Mouse (Mus musculus) layer of hippocampus, adult 9-10 months (tissue): ENCODE results near the gene Carns1.

Source experiments
- DNase-seq: peaks from one replicate; pipeline ENCODE4 v3.0.0; 2022; ENCODE audit warnings: low spot score

Carns1 gene

DNA sequence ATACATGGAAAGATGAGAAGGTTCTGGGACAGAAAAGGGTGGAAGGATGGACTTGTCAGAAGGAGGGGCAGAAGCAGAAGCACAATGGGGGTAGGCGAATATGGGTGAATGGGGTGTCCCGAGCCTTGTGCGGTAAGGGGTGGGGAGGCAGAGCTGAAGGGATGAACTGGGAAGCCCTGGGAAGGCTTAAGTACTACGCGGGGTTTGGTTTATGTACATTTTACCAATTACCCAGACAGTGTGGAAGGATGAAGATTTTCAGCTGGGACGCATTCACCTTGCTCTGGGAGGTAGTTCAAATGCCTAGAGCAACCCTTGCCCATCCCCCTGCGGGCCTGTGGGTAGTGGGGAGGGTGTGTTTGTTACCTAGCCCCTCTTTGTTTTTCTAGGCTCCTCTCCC lies 26.9 kb upstream of the Carns1 start:
- no peak for DNase-seq

DNA sequence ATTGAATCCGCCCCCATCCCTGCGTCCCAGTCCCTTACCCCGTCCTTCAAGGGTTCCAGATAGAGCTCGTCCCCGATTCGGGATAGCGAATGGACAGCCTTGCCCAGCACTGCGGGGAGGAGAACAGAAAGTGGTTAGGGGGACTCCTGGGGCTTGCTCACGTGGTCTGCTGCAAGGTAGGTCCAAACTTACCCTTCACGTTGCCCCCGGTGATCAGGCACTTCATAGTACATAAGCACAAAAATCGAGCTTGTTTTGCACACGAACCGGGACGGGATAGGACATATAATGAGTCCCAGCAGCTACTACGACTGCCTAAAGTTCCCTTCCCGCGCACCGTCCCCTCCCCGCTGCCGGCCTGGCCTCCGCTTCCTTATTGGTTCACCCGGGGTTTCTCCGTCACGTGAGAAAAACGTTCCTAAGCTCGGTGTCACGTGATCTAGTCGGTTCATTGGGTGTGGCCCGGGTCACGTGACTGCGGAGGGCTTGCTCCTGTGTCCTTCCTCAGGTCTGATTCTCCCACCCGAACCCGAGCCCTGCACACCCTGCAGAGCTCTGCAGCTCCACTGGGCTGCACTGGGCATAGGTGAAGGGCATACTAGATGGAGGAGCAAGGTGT lies 26.1 kb upstream of the Carns1 start, which contains the start of gene Rad9a:
Gene Rad9a, minus strand, starts transcription at position 372 of the 619 bp plus-strand sequence.
- DNase-seq = peak; percentile 94

DNA sequence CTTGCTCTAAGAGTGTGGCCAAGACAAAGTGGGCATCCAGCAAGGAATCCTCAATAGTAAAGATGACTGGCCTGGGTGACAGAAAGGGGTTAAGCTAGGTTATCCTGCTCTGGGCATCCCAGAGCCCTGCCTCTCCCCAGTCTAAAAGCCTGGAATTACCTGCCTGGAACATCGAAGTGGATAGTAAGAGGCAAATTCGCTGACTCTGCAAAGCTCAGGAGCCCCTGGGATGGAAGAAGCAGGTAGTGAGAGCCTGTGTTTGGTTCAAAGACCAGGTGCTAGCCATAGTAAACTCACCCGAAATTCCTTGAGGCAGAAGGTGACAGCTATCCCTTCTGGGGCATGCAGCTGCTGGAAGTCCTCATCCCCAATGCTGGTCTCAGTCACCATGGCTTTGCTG lies 21.9 kb upstream of the Carns1 start:
- no peak for DNase-seq

DNA sequence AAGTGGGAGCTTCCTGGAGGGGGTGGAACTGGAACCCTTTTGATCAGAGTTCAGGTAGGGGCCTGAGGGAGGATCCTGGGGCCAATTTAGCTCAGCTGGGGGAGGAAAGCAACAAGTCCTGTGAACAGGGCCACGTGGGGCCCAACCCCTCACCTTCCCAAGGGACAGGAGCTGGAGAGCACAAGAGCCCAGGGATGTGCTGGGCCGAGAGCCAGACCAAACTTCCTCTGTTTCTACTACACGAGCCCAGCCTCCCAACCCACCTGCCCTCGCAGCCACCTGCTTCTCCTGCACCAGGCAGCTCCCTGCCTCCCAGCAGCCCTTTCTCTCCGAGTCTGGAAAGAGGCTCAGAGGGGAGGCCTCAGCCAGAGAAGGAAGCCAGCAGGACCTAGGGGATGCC lies 21.3 kb upstream of the Carns1 start:
- DNase-seq = no peak

DNA sequence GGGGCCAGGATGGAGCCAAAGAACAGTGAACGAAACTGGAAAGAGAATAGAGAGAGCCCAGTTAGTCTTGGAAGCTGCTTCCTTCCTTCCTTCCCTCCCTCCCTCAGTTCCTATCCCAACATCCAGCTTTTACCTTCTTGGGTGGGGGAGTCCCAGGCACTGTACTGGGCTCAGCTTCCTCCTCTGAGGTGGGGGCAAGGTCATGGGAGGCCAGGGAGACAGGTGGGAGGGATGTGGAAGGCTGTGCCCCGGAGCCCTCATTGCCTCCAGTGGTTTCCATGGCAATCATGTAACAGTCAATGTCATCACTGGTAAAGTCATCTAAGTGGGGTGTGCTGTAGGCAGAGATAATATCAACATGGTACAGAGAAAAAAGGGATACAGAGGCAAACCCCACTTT lies 20.8 kb upstream of the Carns1 start:
- DNase-seq = no peak

DNA sequence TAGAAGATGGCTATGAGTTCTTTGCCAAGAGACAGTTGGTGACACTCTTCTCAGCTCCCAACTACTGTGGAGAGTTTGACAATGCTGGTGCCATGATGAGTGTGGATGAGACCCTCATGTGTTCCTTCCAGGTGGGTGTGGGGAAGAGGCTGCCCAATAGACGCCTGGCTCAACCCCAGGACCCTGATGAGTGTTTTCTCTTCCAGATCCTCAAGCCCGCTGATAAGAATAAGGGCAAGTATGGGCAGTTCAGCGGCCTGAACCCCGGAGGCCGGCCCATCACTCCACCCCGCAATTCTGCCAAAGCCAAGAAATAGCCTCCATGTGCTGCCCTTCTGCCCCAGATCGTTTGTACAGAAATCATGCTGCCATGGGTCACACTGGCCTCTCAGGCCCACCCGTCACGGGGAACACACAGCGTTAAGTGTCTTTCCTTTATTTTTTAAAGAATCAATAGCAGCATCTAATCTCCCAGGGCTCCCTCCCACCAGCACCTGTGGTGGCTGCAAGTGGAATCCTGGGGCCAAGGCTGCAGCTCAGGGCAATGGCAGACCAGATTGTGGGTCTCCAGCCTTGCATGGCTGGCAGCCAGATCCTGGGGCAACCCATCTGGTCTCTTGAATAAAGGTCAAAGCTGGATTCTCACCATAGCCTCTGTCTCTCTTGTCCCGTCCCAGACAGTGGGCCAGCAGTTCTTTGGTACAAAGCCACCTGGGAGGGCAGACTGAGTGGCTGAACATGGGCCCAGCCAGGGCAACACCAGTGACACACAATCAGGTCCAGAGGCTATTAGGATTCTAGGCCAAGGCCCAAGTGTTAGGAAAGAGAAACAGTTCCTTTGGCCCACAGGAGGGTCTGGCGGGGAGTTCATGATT lies 19.7 kb upstream of the Carns1 start:
- no peak for DNase-seq

DNA sequence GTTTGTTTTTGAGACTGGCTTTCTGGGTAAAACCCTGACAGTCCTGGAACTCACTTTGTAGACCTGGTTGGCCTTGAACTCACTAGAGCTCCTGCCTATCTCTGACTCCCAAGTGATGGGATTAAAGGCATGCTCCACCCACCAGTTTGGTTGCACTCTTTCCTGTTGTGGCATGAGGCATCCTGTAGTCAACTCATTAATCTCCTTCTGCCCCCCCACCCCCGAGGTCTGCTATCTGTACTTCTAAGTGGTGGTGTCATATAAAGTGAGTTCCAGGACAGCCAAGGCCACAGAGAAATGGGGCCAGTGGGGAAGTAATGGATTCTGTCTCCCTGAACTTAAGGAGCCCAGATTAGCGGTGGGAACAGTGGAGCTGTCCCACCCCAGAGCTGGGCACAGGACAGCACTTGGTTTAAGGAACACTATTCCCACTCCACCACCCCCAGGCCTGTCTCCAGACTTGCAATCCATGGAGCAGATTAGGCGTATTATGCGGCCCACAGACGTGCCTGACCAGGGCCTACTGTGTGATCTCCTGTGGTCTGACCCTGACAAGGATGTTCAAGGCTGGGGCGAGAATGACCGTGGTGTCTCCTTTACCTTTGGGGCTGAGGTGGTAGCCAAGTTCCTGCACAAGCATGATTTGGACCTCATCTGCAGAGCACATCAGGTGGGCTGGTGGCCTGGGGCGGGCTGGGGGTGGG lies 18.9 kb upstream of the Carns1 start:
- DNase-seq = no peak

DNA sequence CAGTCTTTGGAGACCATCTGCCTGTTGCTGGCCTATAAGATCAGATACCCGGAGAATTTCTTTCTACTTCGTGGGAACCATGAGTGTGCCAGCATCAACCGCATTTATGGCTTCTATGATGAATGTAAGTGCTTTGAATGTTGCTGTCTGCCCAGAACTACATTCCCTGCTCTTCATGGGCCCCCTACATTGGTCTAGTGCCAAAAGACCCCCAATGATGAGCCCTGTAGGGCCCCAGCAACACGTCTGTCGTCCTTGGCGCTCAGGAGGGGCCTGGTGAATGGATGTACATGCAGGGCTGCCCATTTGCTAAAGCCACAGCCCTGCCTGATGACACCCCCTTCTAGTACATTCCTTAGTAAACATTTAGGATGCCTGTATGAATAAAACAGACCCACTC lies 17.9 kb upstream of the Carns1 start:
- no peak for DNase-seq

DNA sequence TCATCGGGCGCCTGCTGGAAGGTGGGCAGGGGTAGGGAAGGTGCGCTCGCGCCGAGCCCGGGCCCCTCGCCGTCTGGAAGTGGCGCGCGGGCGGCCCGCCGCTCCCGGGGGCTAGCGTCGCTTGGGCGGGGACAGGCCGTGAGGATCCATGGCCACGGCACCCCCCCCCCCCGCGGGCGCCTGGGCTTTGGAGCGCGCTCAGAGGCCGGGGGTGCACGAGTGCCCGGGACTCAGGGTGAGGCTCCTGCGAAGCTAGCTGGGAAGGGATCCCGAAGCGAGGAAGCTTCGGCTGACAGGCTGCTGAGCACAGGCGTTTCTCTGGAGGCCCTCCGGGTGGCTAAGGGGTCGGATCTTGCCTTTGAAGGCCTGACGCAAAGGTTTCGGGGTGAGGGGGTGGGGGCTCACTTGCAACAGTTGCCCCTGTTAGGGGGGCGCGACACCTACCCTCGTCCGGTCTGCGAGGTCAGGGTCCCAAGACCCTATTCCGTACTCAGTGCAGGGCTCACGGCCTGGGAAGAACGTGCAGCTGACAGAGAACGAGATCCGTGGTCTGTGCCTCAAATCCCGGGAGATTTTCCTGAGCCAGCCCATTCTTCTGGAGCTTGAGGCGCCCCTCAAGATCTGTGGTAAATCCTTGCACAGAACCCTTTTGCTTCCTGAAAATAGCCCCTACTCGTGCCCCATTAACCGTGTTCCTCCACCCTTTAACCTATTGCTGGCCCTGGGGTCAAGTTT lies 17.1 kb upstream of the Carns1 start:
- no peak for DNase-seq

DNA sequence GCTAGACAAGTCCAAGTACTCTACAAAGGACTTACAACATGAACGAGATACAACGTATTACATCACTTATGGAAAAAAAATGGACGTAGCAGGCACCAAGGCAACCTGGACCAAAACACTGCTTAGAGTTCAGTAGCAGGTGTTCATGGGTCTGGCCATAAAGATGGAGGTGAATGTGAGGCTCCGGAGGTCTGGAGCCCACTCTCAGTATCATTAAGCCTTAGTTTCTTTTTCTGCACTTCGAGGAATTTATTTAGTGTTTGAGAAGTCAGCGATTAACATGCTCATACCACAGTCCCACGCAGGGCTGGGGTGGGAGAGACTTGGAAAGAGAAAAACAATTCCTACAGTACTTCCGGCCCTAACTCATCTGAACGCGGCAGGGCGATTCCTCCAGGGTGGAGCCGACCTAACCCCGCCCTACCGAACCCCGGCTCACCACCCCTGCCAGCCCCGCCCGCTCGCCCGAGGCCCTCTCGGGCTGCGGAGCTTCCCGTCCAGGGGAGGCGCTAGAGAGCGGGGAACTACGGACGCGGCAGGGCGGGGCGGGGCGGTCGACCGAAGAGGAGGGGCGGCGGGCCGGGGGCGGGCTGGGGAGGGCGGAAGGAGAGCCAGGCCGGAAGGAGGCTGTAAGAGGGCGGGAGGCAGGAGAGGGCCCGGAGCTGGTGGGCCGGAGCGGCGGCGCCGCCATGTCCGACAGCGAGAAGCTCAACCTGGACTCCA lies 16.4 kb upstream of the Carns1 start, which contains the start of gene Ppp1ca:
Gene Ppp1ca, plus strand, starts transcription at position 538 of the 723 bp plus-strand sequence.
- DNase-seq = peak; percentile 77

DNA sequence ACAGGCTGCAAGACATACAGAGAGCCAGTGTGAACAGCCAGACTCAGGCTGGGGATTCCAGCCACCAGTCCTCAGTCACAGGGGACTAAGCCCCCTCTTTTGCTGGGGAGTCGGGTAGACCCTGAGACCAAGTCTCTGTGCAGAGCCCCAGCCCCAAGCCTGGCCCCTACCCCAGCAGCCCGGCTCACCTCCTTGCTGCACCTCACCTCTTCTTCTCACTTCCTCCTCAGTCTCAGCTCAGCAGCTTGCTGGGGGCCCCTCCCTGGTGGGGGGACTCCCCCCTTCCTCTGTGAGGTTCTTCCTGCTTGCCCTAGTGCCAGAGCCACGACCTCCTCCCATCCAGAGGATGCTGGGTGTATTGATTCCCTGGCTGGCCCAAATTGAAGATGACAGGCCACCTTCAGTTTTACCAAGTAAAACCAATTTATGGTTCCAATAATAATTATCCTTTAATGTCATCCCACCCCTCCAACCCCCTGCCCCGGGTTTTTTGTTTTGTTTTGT lies 15.6 kb upstream of the Carns1 start, which contains the start of gene Tbc1d10c:
Gene Tbc1d10c, minus strand, starts transcription at position 454 of the 504 bp plus-strand sequence.
- DNase-seq = no peak

DNA sequence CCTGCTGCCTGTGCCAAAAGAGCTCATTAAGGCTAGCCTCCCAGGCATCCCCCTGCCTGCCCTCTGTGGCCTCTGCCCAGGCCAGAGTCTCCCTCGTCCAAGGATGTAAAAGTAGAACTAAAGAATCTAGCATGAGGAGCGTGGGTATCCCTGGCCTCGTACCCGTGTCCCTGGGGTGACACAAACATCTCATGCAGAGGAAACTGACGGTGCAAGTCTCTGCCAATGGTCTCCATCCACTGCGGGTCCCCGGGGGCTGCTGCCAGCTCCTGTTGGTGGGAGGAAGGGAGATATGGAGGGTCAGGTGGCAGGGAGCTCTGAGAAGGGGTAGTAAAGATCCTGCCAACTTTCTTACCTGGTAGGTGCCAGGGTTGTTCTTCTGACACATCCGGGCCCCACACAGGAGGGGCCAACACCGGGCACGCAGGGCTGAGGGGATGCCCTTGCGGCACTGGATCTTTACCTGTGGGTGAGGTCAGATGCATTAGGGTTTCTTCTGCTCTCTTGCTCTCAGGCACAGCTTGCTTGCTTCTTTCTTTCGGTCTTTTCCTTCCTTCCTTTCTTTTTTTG lies 13.9 kb upstream of the Carns1 start:
- DNase-seq = no peak

DNA sequence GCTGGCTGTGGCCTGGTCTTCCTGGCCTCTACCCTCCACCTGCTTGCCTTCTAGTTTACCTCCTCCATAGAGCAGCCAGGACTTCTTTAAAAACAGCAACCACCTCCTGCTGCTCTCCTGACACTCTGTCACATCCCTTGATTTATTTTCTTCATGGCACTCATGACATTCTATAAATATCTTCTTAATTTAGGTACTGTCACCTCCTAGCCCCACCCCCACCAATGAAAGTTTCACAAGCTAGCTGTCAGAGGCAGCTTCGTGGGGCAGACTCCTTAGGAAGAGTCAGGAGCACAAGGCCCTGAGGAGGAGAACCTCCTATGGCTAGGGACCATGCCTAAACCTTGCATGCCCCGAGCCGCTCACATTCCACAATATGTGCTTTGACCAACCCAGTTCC lies 12.0 kb upstream of the Carns1 start:
- DNase-seq = no peak

DNA sequence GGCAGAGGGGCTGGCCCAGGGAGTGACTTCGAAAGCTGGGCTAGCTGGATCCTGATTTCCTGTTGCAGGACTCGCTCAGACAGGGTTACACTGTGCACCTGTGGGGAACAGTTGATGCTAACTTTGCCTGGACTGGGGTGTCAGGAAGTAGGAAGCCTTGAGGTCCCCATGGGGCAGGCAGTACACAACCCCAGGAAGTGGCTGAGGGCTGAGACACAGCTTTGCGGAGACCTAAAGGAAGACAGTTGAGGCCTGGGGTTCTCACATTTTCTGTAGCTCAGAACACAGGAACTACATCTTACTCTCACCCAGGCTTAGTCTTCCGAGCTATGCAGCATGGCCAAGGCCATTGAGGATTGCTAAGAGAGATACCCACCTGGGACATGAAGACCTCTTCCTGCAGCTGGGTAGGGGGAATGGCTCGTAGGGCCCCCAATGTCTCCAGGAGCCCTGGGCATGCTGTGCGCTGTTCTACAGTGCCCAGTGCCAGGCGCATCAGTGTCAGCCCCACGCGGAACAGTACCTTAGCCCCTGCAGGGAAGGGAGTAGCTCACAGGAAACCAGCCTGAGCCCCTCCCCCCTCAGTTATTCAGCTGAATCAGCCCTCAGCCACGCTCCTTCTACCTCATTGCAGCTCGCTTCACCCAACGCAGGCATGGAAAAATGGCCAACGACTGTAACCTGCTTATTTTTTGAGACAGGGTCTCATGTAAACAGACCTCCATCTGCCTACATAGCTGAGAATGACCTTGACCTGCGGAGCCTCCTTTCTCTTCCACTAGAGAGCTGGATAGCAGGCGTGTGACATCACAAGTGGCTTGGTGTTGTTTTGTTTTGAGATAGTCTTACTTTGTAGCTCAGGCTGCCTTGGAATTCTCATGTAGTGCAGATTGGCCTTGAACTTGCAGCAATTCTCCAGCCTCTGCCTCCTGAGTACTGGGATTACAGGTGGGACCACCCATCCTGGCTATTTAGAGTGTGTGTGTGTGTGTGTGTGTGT lies 10.0 kb upstream of the Carns1 start:
- DNase-seq = no peak

DNA sequence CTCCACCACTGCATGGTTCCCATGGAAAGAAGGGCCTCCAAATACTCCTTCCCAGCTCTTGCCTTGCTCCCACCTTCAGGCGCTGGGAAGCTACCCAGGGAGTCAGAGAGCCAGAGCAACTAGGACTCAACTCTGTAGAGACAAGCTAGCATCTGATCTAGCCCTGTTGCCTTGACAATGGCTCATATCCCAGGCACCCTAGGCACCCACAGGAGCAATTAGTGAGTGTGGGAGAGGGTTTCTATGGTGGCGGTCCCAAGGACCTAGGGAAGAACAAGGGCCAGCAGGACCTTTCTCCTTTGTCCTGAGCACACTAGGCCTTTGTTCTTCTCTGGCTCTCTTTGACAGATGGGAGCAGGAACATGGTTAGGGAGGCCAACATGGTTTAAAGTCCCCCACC lies 8.4 kb upstream of the Carns1 start:
- no peak for DNase-seq

DNA sequence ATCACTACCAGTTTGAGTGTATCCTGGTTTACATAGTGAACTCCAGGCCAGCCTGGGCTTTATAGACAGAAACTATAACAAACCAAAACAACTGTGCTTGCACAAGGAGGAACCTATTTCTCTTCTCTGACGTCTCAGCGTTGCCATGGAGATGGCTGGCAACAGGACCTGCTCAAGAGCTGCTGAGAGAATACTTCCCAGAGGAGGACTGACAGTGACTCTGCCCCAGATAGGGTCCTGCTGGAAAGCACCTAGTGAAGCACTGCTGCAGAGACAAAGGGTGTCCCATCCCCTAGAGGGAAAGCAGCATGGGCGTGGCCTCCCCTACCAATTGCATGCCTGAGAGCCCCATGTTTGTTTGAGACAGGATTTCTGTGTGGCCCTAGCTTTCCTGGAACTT lies 6.6 kb upstream of the Carns1 start:
- DNase-seq = no peak

DNA sequence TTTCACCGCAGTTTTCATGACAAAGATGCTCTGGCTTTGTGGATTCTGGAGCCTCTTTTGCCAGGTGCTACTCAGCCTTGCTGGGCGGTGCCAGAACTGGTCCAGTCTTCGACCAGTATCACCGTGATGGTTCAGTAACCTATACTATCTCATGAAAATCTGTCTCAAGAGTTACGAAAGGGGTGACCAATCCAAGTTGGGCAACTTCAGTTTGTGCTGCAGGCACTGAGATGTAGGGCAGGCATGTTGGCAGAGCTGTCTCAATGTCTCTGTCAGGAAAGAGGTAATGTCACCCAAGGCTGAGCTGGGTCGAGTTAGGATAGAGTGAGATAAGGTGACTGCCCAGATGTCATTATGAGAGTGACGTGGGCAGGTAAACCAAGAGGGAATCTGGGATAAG lies 5.1 kb upstream of the Carns1 start:
- DNase-seq = no peak

DNA sequence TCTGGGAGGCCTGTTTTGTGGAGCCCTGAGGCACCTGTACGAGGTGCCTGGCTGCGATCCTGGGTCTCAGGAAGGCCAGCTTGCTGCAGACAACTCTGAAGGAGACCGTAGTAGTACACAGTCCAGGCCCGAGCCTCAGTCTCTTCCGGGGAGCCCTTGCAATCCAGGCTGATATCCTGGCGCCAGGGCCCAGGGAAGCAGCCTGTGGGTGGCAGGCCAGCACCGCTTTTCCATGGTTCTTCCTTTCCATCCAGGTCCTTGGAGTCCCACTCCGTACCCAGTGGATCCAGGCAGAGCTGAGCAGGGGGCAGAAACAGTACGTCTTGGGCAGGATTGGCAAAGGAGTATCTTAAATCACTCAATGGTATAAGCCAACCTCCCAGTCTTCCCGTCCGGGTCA lies 2.4 kb downstream of the Carns1 start:
- DNase-seq = no peak
